Mouse (Mus musculus) cerebellum, adult 2 months (tissue): ENCODE data around the gene Sell. TPM values are rescaled to one million over a fixed set of nuclear protein-coding genes. Genes with fewer than 3 reads are reported as not detected.

Experiments
- DNase-seq, 2 experiments: peaks; one replicate each; pipeline ENCODE4 v3.0.0; 2021
- H3K27ac ChIP-seq: fragments of 200-500 bp; 2 replicates; pipeline ENCODE4 v1.5.1; 2012; ENCODE audit warnings: low read length, control low read depth, inconsistent platforms; ENCODE audit not compliant: insufficient read depth
- H3K27me3 ChIP-seq: fragments of 200-500 bp; 2 replicates; pipeline ENCODE4 v1.6.1; 2012; ENCODE audit warnings: inconsistent platforms, mild to moderate bottlenecking, low read length, moderate library complexity; ENCODE audit not compliant: control insufficient read depth, insufficient read depth
- H3K4me1 ChIP-seq: fragments of 200-500 bp; 2 replicates; pipeline ENCODE4 v1.6.1; 2011; ENCODE audit warnings: low read length; ENCODE audit not compliant: control insufficient read depth, insufficient read depth
- H3K4me3 ChIP-seq: fragments of 200-500 bp; replicated peaks from 2 replicates; pipeline ENCODE3; 2011; ENCODE audit warnings: mild to moderate bottlenecking, low read depth, low read length, control low read depth; ENCODE audit not compliant: insufficient read depth
- CTCF ChIP-seq: fragments of 200-500 bp; IDR thresholded peaks from 2 replicates; pipeline ENCODE4 v1.5.1; 2011; ENCODE audit warnings: low read depth, mild to moderate bottlenecking, control low read depth, low read length, moderate library complexity, borderline replicate concordance; ENCODE audit not compliant: insufficient read depth
- POLR2A ChIP-seq: fragments of 200-500 bp; IDR thresholded peaks from 2 replicates; pipeline ENCODE4 v1.6.1; 2011; ENCODE audit warnings: low read length, control low read depth, borderline replicate concordance; ENCODE audit not compliant: insufficient read depth
- WGBS: fragments of 180-500 bp; shearing (Covaris S2); methylation state at CpG from one replicate; pipeline ENCODE4 v1.1.7; 2018; 5-methylcytosine and 5-hydroxymethylcytosine counted together
- polyA plus RNA-seq: library from polyadenylated mRNA; depleted of rRNA; stranded (reverse); fragments of >200 nt; gene quantifications from 2 replicates; pipeline ENCODE4 v1.2.3, GENCODE M21; 2012; rRNA removed

Gene Sell
- polyA plus RNA-seq, 1 experiment = 0.15 TPM

DNA sequence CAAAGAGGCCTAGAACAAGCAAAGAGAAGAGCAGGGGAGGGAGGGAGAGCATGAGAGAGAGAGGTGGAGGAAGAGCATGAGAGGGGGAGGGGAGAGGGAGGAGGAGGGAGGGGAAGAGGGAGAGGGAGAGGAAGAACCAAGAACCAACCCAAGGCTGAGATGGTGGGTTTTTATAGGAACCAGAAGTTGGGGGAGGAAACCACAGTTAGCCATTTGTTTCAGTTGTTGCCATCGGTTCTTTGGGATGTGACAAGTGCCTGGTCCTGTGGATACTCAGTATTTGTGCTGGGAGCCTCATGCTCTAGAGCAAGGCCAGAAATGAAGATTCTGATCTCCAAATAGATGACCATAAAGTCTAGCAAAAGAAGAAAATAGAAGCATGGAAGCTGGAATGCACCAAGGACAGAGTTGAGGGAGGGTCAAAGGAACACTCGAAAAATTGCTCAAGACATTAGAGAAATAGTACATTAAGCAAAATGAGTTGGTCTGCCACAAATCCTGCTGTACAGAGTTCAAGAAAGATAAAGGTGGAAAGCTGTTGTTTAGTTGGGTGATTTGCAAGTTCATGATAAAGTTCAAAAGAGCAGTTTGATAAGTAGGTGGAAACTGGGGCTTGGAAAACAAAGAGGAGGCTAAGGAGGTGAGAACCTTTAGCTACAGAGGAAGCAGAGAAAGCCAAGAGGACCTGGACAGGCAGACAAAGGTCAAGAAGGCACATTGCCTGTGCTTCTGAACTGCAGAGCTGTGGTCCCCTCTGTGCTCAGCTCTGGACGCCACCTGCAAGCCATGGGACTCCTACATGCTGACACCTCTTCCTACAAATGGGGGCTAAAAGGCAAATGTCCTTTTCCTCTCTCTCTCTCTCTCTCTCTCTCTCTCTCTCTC, 58.4 kb downstream of the Sell start:
- no peaks in the 10 kb centered on the region for H3K27me3 ChIP-seq
- no peak for TF ChIP-seq POLR2A
- no peak for TF ChIP-seq CTCF
- DNase-seq = no peak
- H3K4me3 ChIP-seq = no peak overlapping the region
- WGBS = 88% methylated on average over 3 of the region's 3 CpGs
- no peak overlapping the region for H3K27ac ChIP-seq
- no peaks in the 10 kb centered on the region for H3K4me1 ChIP-seq

DNA sequence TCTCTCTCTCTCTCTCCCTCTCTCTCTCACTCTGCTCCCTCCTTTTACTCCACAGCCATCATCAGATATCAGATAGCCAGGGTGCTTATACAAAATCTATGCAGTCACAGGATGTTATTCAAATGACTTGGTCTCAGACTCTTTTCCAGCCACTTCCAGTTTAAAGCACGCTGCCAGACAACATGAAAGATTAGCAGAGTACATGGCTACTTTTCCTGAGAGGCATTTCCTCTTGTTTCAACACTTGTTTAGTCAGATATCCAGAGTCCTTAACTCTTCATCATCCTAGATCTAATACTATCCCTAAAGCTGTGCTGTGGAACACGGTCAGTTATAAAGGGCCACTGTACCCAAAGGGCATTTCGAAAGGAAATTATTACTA, 59.0 kb downstream of the Sell start:
- WGBS = 92% methylated on average over 3 of the region's 3 CpGs
- TF ChIP-seq POLR2A = no peak
- no peak for TF ChIP-seq CTCF
- Histone ChIP-seq H3K4me1 (no peaks in the 10 kb centered on the region), H3K27me3 (no peaks in the 10 kb centered on the region), H3K27ac (no peak overlapping the region), H3K4me3 (no peak overlapping the region)
- DNase-seq = no peak

DNA sequence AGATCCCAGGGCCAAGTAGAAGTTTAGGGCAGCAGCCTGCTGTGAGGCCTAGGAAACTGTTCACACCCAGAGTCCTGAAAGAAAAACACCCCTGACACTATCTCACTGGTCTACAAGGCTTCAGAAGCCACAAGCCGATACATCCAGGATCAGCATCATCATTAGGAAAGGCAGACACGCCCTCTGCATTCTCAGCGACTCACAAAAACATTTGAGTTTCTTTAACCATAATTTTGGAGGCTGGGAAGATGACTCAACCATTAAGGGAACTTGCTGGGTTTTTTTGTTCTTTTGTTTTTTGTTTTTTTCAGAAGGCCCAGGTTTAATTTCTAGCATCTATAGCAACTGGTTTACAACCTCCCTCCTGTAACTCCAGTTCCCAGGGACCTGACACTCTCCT, 62.1 kb downstream of the Sell start:
- no peaks in the 10 kb centered on the region for H3K27me3 ChIP-seq
- DNase-seq = no peak
- no peak overlapping the region for H3K27ac ChIP-seq
- no peaks in the 10 kb centered on the region for H3K4me1 ChIP-seq
- WGBS = 78% methylated on average over 3 of the region's 3 CpGs
- no peak for TF ChIP-seq CTCF
- TF ChIP-seq POLR2A = no peak
- no peak overlapping the region for H3K4me3 ChIP-seq

DNA sequence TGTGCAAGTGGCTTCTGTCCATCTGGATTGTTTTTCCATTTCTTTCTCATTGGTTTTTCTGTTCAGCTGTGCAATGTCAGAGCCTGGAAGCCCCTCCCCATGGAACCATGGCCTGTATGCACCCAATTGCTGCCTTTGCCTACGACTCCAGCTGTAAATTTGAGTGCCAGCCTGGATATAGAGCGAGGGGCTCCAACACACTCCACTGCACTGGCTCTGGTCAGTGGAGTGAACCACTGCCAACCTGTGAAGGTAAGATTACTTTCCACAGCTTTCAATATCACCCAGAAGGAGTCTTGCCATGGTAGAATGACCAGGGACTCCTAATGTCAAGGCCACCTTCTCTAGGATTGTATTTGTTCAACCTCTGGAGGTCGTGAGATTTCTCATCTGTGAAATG, 68.2 kb downstream of the Sell start:
- H3K27ac ChIP-seq = no peak overlapping the region
- no peaks in the 10 kb centered on the region for H3K27me3 ChIP-seq
- H3K4me1 ChIP-seq = no peaks in the 10 kb centered on the region
- TF ChIP-seq POLR2A = no peak
- TF ChIP-seq CTCF = no peak
- H3K4me3 ChIP-seq = no peak overlapping the region
- no peak for DNase-seq
- 53% methylated on average over 3 of the region's 3 CpGs for WGBS

DNA sequence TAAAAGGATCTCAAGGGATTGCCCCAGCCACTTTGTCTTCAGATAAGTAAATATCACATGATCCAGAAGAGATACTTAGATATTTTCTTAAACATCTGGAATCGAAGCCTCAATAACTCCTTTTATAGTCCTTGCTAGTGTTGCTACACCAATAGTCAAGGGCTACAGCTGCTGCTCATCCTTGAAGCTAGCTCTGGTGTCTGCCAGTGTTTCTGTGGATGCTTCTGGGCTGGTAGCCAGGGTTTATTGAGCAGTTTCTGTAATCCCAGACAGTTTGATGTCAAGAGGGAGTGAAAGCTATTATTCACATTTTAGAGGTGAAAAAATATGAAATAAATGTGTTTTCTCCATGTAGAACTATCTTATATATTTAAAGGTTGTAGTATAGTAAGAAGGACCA, 70.8 kb downstream of the Sell start:
- Histone ChIP-seq H3K4me3 (no peak overlapping the region), H3K27me3 (no peaks in the 10 kb centered on the region), H3K4me1 (no peaks in the 10 kb centered on the region), H3K27ac (no peak overlapping the region)
- 75% methylated on average over 1 of the region's 1 CpGs for WGBS
- TF ChIP-seq POLR2A (no peak), CTCF (no peak)
- DNase-seq = no peak

Other genes with a start within 250 kb of the Sell start
- gene Scyl3, start 132.9 kb upstream of the Sell start, polyA plus RNA-seq = 19.3 and 21.2 TPM in 2 replicates
- 1.2 and 1.8 TPM in 2 replicates for gene BC055324, start 67.2 kb upstream of the Sell start, polyA plus RNA-seq
- gene Mettl18, start 67.1 kb upstream of the Sell start, polyA plus RNA-seq = 4.0 and 4.2 TPM in 2 replicates
- 0.05 TPM in 1 of 2 replicates, not detected in the other for gene Sele, start 13.7 kb upstream of the Sell start, polyA plus RNA-seq
- gene Selp, start 53.3 kb downstream of the Sell start, polyA plus RNA-seq = not detected in 2 replicates
- gene F5, start 89.9 kb downstream of the Sell start, polyA plus RNA-seq = 1.1 and 2.5 TPM in 2 replicates
- gene Slc19a2, start 187.1 kb downstream of the Sell start, polyA plus RNA-seq = 17.2 and 19.2 TPM in 2 replicates
- 16.6 and 18.6 TPM in 2 replicates for gene Ccdc181, start 213.6 kb downstream of the Sell start, polyA plus RNA-seq
- 12.2 and 13.6 TPM in 2 replicates for gene Nme7, start 242.1 kb downstream of the Sell start, polyA plus RNA-seq
- gene Blzf1, start 245.5 kb downstream of the Sell start, polyA plus RNA-seq = 19.2 and 20.6 TPM in 2 replicates